In genomic region chr14:103545734-103546133, GRCm38 (mm10) we compare ENCODE assay signal across 15 mouse cellular contexts. TPM values are rescaled to one million over a fixed set of nuclear protein-coding genes. Genes with fewer than 3 reads are reported as not detected.
DNase-seq lines count a peak whose midpoint lies in the region; ATAC-seq lines count a peak whose summit lies in the region.
"Had no signal": no experiment of that assay in that cellular context is flagged by ENCODE, and none has a peak within 500 bp of the region (broad histone marks: within the 10 kb centered on the region; RNA-seq: fewer than 3 reads in every experiment).

No protein-coding gene starts in this region.

- no peak overlapping the region for H3K4me3 ChIP-seq in lung, embryonic 16.5 days (ENCODE audit: low read length)
- H3K4me3 ChIP-seq: embryonic facial prominence, embryonic 15.5 days; gastrocnemius, adult 2 months; heart, embryonic 10.5 days had no signal

- H3K4me1 ChIP-seq in lung, embryonic 16.5 days (replicated peaks; ENCODE audit: control insufficient read depth, insufficient read depth, low read length) = 0 out of 2 replicates have a peak, but pooled peaks cover 4% of the 10 kb centered on the region
- H3K4me1 ChIP-seq: embryonic facial prominence, embryonic 15.5 days; heart, embryonic 10.5 days had no signal

- no peak overlapping the region for H3K27ac ChIP-seq in lung, embryonic 16.5 days (ENCODE audit: low read length)
- H3K27ac ChIP-seq: embryonic facial prominence, embryonic 15.5 days; gastrocnemius, adult 2 months; heart, embryonic 10.5 days had no signal

- no peaks in the 10 kb centered on the region for H3K9me3 ChIP-seq in lung, embryonic 16.5 days (ENCODE audit: control insufficient read depth, low read length)
- H3K9me3 ChIP-seq: embryonic facial prominence, embryonic 15.5 days; heart, embryonic 10.5 days had no signal

- ATAC-seq in frontal cortex, adult (ENCODE audit: low TSS enrichment) = peak; percentile 48
- ATAC-seq in lung, embryonic 16.5 days (ENCODE audit: low read depth) = no peak
- no peak for ATAC-seq in erythroblast, adult 5-6 weeks (replicated peaks; ENCODE audit: low FRiP score, poor library complexity, severe bottlenecking)

- WGBS in lung, embryonic 16.5 days = 36% methylated on average over 8 of the region's 8 CpGs

- no peak overlapping the region for H3K9ac ChIP-seq in lung, embryonic 16.5 days (ENCODE audit: low read length)
- H3K9ac ChIP-seq: embryonic facial prominence, embryonic 15.5 days had no signal

- no peaks in the 10 kb centered on the region for H3K36me3 ChIP-seq in lung, embryonic 16.5 days (ENCODE audit: control insufficient read depth, insufficient read depth, low read length)
- H3K36me3 ChIP-seq: embryonic facial prominence, embryonic 15.5 days; heart, embryonic 10.5 days had no signal

- H3K27me3 ChIP-seq in lung, embryonic 16.5 days (ENCODE audit: control insufficient read depth, insufficient read depth, low read depth, low read length) = no peaks in the 10 kb centered on the region
- H3K27me3 ChIP-seq: embryonic facial prominence, embryonic 15.5 days had no signal

- peak overlapping the region; percentile 21; the same call in 1 of the 2 replicates for H3K4me2 ChIP-seq in lung, embryonic 16.5 days (ENCODE audit: low read depth, low read length)
- H3K4me2 ChIP-seq: embryonic facial prominence, embryonic 15.5 days; liver, embryonic 11.5 days had no signal

- DNase-seq in frontal cortex, adult 2 months (ENCODE audit: extremely low spot score in 1 of 2, low spot score in 1 of 2) = no peak
- no peak for DNase-seq in lung, postnatal 14 days
- peak; percentile 26 for DNase-seq in cerebellum, adult 11 months
- DNase-seq in cerebellum, adult 9-10 months = peak; percentile 63
- DNase-seq: gastrocnemius, adult 2 months; kidney, adult 9 months; thymus, adult 2 months had no signal

RNA-seq across cellular contexts. Expression of gene Scel, which starts 32.6 kb away (rescaled TPM):
- 1.3 and 1.4 TPM in 2 replicates for polyA plus RNA-seq in frontal cortex, adult 2 months (2012; rRNA removed)
- 1.3 and 1.7 TPM in 2 replicates for polyA plus RNA-seq in lung, embryonic 16.5 days (2015; fragmentation: Nextera tagmentation; extraction: Ambion mirVana)
- total RNA-seq in erythroblast, adult 5-6 weeks (2015; ENCODE audit: low replicate concordance) = not detected in 2 replicates
- total RNA-seq in erythroblast, adult 5-6 weeks (2017; ENCODE audit: low replicate concordance) = not detected in 2 replicates
- total RNA-seq: hematopoietic stem cell, adult 5-6 weeks; megakaryocyte progenitor cell, adult 5-6 weeks had no signal

Comparison
In these comparisons a context has a peak if more than half of its experiments do, and no peak if none do; other contexts are left out.
1. DNase-seq: peak in cerebellum, adult 11 months (single experiment) and cerebellum, adult 9-10 months (single experiment); none in frontal cortex, adult 2 months (0 of 2) and lung, postnatal 14 days (single experiment).